Mouse (Mus musculus) natural killer cell, adult 2 months (primary cell): ENCODE results near the gene Rab11fip3.
A peak's percentile ranks its signal among the peaks of the same experiment; 100 is the strongest.
"Not testable (repeated sequence)": the region's sequence is repeated elsewhere in the genome, so short reads cannot be mapped to it uniquely, and the experiment has no call there.

Source experiments
- DNase-seq, 2 experiments: peaks; one replicate each; pipeline ENCODE4 v3.0.0; 2022; ENCODE audit warnings: low spot score in 2 of 2

Rab11fip3 gene

DNA sequence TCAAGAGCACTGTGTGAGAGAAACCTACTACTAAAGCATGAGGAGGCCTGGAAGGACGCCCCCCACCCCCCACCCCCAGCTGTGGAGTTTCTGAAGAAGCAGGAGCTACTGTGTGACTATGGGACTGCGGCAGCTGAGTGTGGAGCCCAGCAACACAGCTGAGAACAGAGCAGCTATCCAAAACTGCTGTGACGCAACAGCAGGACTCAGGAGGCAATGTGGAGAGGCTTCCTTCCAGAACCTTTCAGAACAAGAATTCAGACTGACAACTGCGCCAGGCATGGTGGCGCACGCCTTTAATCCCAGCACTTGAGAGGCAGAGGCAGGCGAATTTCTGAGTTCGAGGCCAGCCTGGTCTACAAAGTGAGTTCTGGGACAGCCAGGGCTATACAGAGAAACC, 28.6 kb downstream of the Rab11fip3 start:
- not testable (repeated sequence) for DNase-seq

GRCm38 (mm10) chr17:26032037-26032436, 37.3 kb downstream of the Rab11fip3 start:
- no peak for DNase-seq

- no peak for DNase-seq
Measured at GRCm38 (mm10) chr17:26031583-26031982, 37.8 kb downstream of the Rab11fip3 start.

DNA sequence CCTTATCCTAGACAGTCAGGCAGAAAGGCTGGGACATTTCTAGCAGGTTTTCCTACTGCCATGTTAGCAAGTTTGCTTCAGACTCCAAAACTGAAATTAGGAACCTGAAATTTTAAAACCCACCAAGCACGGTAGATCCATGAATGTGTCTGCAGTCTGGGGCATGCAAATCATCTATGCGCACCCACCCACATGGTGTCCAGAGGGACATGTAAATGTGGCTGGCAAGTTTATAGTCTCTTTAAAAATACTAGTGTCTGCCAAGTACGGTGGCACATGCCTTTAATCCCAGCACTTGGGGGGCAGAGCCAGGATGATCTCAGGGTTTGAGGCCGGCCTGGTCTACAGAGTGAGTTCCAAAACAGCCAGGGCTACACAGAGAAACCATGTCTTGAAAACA, 41.1 kb downstream of the Rab11fip3 start:
- no peak for DNase-seq

- no peak for DNase-seq
Measured at GRCm38 (mm10) chr17:26024674-26025073, 44.7 kb downstream of the Rab11fip3 start.

- no peak for DNase-seq
Measured at GRCm38 (mm10) chr17:26023966-26024365, 45.4 kb downstream of the Rab11fip3 start.

DNA sequence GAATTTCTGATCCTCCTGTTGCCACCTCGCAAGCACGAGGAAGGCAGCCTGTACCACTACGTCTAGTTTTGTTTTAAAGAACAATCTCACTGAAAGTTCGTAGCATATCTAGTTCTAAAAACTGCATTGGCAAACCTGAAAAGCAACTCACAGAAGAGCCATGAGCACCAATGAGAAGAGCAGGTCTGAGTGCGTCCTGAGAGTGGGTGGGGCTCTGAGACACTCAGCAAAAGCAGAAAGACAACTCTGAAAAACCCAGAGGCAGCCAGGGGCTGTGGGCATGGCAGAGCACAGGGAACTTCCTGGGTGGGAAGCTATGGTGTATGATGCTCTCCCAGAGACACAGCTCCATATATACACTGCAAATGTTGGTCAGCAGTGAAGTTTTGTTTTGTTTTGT, 46.2 kb downstream of the Rab11fip3 start:
- no peak for DNase-seq

GRCm38 (mm10) chr17:26021728-26022341, 47.5 kb downstream of the Rab11fip3 start:
- DNase-seq, result no peak

- no peak for DNase-seq
Measured at GRCm38 (mm10) chr17:26020848-26021347, 48.5 kb downstream of the Rab11fip3 start.

- DNase-seq, result no peak
Measured at GRCm38 (mm10) chr17:26018388-26018787, 51.0 kb downstream of the Rab11fip3 start.

DNA sequence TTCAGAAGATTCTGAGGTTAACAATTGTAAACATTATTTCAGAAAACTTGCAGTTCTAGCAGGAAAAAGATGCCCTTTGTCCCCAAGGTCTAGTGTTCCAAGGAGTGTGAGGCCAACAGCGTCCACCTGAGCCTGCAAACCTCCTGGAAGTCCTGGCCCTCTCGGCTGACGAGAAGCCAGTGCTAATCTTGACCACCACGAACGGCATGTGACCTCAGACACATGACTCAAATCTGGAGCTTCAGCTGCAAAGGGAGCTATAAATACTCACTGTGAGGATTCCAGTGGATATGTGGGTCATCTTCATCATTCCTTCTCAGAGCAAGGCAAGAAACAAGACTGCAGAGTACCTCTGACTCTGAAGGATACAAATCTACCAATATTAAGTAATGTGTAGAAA, 51.4 kb downstream of the Rab11fip3 start:
- no peak for DNase-seq

GRCm38 (mm10) chr17:26017021-26017420, 52.3 kb downstream of the Rab11fip3 start:
- DNase-seq, result no peak

DNA sequence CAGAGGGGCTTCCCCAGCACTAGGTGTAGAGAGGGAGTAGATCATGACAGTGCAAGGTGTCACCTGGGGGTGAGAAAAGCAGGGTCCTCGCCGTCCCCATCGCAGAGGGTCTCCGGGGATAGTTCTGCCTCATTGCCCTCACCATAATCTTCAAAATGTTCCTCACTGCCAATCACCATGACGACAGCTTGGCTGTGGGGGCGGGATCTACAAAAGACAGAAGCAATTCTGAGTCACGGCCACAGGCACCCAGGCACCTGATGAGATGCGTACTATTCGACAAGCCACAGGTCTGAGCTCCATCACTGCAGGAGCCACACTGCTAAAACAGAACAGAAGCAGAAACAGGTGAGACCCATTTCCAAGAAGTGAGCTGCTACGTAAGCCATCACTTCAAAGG, 55.6 kb downstream of the Rab11fip3 start:
- DNase-seq, result no peak

- DNase-seq, result peak; percentile 62 to 79
Measured at GRCm38 (mm10) chr17:26011841-26012460, 57.4 kb downstream of the Rab11fip3 start.

DNA sequence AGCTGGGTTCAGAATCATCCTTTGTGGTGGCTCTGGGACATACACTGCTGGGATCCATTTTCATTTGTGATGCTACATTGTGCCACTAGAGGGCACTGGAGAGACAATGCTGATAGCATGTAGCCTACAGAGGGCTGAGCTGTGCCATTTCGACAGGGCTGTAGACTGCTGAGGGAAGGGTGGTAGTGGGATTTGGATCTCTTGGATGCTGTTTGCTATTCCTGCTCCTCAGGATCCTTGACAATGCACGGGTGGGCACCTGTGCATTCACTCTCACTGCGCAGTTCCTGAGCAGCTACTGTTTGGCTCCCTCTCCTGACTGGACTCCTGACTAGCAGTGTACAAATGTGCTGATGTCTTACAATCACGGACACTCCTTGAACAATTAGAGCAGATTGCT, 59.8 kb downstream of the Rab11fip3 start:
- peak; percentile 62 to 74 for DNase-seq

DNA sequence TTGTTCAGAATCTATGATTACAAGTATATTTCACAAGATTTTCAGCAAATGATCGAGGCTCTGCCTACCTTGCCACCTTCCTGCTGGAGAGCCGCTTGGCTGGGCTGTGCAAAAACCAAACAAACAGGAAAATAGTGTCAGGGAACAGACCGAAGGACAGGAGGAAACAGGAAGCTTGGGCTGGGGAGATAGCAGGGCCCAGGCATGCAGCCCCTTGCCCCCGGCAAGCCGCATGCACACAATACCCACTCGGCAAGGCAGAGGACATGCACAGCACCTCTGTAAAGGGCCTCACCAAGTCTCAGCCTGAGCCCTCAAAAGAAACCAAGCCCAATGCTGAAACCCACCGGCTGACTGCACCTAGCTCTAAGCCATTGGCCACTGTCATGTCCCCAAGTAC, 60.6 kb downstream of the Rab11fip3 start:
- no peak for DNase-seq

DNA sequence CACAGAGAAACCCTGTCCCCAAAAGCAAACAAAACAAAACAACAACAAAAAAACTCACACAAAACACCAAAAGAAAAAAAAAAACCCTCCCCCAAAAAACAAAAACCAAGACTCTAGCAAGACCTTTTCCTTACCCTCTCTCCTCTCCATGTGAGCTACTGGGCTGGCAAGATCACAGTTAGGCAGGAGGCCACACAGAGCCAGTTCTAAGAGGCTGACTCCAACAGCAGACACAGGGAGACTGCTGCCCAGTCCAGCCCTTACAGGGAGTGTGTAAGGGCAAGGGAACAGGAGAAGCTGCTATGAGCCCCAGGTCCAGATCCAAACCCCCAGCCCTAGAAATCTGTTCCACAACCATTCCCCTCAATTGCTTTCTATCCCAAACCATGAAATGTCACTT, 61.0 kb downstream of the Rab11fip3 start:
- no peak for DNase-seq

GRCm38 (mm10) chr17:26007646-26008045, 61.7 kb downstream of the Rab11fip3 start:
- DNase-seq, result no peak

DNA sequence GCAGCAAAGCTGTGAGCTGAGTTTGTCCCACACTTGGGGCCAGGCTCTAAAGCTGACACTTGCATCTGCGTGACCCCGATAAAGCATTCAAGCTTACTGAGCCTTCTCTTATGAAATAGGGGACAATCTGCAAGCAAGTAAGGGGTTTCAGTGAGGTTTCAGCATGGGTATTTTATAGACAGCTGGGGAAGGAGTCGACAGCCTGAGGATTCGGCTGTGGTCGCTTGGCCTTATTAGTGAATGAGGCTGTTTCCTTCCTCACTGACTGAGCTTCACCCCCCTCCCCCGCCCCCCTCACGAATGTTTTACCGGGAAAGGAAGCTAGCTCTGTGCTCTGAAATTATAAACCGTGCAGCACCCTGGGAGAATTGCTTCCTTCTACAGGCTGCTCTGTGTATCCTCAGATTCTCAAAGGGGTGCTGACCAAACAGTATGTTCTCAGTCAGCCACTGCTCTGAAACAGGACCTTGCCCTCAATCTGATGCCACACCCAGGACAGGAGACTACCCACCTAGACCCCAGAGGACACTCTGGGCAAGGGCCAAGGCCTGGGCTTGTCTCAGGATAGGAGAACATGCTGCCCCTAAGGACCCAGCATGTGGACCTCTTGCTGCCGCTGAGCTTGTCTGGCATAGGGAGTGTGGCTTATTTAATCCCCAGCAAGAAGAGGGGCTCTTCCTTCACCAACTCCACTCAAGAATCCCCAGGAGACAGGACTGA, 63.5 kb downstream of the Rab11fip3 start:
- no peak for DNase-seq

- no peak for DNase-seq
Measured at GRCm38 (mm10) chr17:26004711-26005110, 64.6 kb downstream of the Rab11fip3 start.

- DNase-seq, result no peak
Measured at GRCm38 (mm10) chr17:26003864-26004263, 65.5 kb downstream of the Rab11fip3 start.

DNA sequence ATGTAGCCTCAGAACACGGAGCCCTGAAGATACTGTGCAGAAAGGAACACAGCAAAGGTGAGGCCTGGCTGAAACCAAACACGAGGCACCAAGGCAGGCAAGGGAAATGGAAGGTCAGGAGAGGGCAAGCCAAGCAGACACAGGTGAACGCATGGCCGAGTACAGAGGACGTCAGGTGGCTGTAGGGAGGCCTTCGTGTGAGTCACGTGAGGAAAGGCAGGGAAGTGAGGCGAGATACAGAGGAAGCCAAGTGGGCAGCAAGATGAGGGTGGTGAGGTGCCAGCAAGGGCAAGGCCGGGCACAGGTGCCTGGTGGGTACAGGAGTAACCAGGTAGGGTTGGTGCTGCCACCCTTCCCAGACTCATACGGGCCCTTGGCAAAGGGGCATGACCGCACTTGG, 70.9 kb downstream of the Rab11fip3 start:
- no peak for DNase-seq

DNA sequence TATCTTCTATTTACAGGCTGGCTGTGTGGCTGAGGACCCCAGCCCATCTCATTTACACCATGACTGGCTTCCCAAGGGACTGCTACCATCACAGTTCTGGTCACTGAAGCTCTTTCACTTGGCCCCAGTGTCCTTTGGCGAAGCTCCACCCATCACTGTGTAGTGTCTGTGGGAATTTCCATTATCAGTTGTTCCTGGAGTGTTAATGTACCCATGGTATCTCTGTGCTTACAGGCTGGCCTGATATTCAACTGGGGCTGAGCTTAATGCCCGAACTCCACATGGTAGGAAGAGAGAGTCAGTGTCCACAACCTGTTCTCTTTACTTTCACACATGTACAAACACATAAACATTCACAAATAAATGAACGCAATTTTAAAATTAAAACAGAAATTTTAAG, 75.9 kb downstream of the Rab11fip3 start:
- DNase-seq, result no peak
